Mouse (Mus musculus) myocyte (in vitro differentiated cells): ENCODE results near the gene Scamp1. TPM values are rescaled to one million over a fixed set of nuclear protein-coding genes. Genes with fewer than 3 reads are reported as not detected.
"Not testable (repeated sequence)": the region's sequence is repeated elsewhere in the genome, so short reads cannot be mapped to it uniquely, and the experiment has no call there.

Experiments used
- H3K27me3 ChIP-seq: one replicate; pipeline ENCODE4 v1.6.1; 2011; ENCODE audit not compliant: control insufficient read depth, insufficient read depth, insufficient read length
- H3K36me3 ChIP-seq: one replicate; pipeline ENCODE4 v1.6.1; 2011; ENCODE audit not compliant: control insufficient read depth, insufficient read depth
- H3K4me2 ChIP-seq: one replicate; pipeline ENCODE4 v1.6.1; 2011; ENCODE audit warnings: low read depth, control low read depth
- H3K4me3 ChIP-seq: one replicate; pipeline ENCODE4 v1.5.1; 2011; ENCODE audit warnings: mild to moderate bottlenecking, control low read depth, moderate library complexity
- H3K79me2 ChIP-seq: one replicate; pipeline ENCODE4 v1.6.1; 2011; ENCODE audit not compliant: control insufficient read depth, insufficient read depth
- H3ac ChIP-seq: one replicate; pipeline ENCODE4 v1.6.1; 2011; ENCODE audit not compliant: control insufficient read depth, insufficient read length
- CEBPB ChIP-seq: IDR thresholded peaks from 2 replicates; pipeline ENCODE4 v1.6.1; 2011; ENCODE audit warnings: mild to moderate bottlenecking, moderate library complexity; ENCODE audit not compliant: poor library complexity, insufficient read depth, severe bottlenecking
- E2F4 ChIP-seq: IDR thresholded peaks from one replicate; pipeline ENCODE4 v1.6.1; 2011; ENCODE audit warnings: mild to moderate bottlenecking, control low read depth, moderate library complexity; ENCODE audit not compliant: insufficient read depth
- MAX ChIP-seq: IDR thresholded peaks from one replicate; pipeline ENCODE4 v1.6.1; 2011; ENCODE audit warnings: low read depth, mild to moderate bottlenecking, control low read depth
- MYOD1 ChIP-seq, 3 experiments: IDR thresholded peaks; one replicate each; pipeline ENCODE4 v1.6.1; 2011; ENCODE audit warnings: control low read depth in 2 of 3, low read depth in 2 of 3, mild to moderate bottlenecking in 2 of 3, moderate library complexity in 1 of 3; ENCODE audit not compliant: insufficient read length in 2 of 3, control insufficient read depth in 1 of 3
- MYOG ChIP-seq, 3 experiments: IDR thresholded peaks; one replicate each; pipeline ENCODE4 v1.6.1; 2011; ENCODE audit warnings: control low read depth in 2 of 3, low read depth in 2 of 3, mild to moderate bottlenecking in 2 of 3; ENCODE audit not compliant: insufficient read length in 2 of 3, control insufficient read depth in 1 of 3, insufficient read depth in 1 of 3
- POLR2A ChIP-seq: IDR thresholded peaks from one replicate; pipeline ENCODE4 v1.6.1; 2011; ENCODE audit warnings: low read depth, mild to moderate bottlenecking, control low read depth, moderate library complexity; ENCODE audit not compliant: insufficient read length
- POLR2AphosphoS2 ChIP-seq: IDR thresholded peaks from one replicate; pipeline ENCODE4 v1.6.1; 2011; ENCODE audit warnings: low read depth, control low read depth; ENCODE audit not compliant: insufficient read length
- REST ChIP-seq: IDR thresholded peaks from one replicate; pipeline ENCODE4 v1.6.1; 2011; ENCODE audit warnings: mild to moderate bottlenecking, control low read depth, moderate library complexity; ENCODE audit not compliant: insufficient read depth, insufficient read length
- SRF ChIP-seq: IDR thresholded peaks from one replicate; pipeline ENCODE4 v1.6.1; 2011; ENCODE audit warnings: low read depth; ENCODE audit not compliant: control insufficient read depth, insufficient read length
- TCF12 ChIP-seq: IDR thresholded peaks from one replicate; pipeline ENCODE4 v1.6.1; 2011; ENCODE audit warnings: mild to moderate bottlenecking, control low read depth; ENCODE audit not compliant: poor library complexity, insufficient read depth, severe bottlenecking
- TCF3 ChIP-seq: IDR thresholded peaks from one replicate; pipeline ENCODE4 v1.6.1; 2011; ENCODE audit warnings: low read depth, control low read depth; ENCODE audit not compliant: insufficient read length
- USF1 ChIP-seq: IDR thresholded peaks from one replicate; pipeline ENCODE4 v1.6.1; 2011; ENCODE audit warnings: low read depth, mild to moderate bottlenecking, control low read depth, moderate library complexity
- polyA plus RNA-seq: library from polyadenylated mRNA; unstranded; fragments of >200 nt; fragmentation: generic; extraction: Trizol; gene quantifications from one replicate; pipeline ENCODE4 v1.2.1, GENCODE M21; 2012; ENCODE audit warnings: missing spikeins

Scamp1 gene
- 9.1 TPM for polyA plus RNA-seq

DNA sequence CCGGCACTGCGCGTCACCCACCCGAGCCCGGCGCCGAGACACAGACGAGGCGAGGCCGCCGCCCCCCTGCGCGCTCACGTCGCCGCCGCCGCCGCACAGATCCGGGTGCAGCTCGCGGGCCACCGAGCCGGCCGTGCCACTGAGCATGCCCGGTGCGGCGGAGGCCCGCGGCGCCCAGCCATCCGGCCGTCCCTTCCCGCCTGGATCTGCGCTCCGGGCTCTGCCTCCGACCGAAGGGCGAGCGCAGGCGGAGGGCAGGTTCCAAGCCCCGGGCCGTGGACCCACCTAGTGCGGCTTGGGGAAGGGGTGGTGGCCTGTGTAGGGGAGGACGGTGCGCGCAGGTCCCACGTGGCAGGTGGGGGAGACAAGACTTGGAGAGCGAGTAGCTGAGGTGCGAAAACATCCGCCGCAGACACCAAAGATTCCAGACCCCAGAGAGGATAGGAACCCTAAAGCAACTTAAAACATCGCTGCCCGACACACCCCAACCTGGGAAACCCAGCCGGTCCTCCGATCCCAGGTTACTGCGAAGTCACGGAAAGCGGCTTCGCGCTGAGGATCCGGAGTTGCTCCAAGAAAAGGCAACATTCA, at the start of gene Scamp1:
Gene Scamp1, minus strand, starts transcription at position 577 of the 591 bp plus-strand sequence.
- Histone ChIP-seq H3K27me3 (no peaks in the 10 kb centered on the region), H3K79me2 (no peaks in the 10 kb centered on the region), H3K4me2 (peak within 1 kb of the TSS; percentile 94), H3K4me3 (peak within 1 kb of the TSS; percentile 41), H3K36me3 (no peaks in the 10 kb centered on the region), H3ac (peak within 1 kb of the TSS; percentile 76)
- TF ChIP-seq MYOD1 (IDR thresholded peaks at IDR 0.05; ENCODE audit: control insufficient read depth in 1 of 3, insufficient read length in 2 of 3, low read depth in 2 of 3) = peak in 1 of 3 experiments; percentile 18
- TF ChIP-seq USF1 = no peak
- peak in 2 of 3 experiments; percentile 3 to 45 for TF ChIP-seq MYOG (IDR thresholded peaks at IDR 0.05; ENCODE audit: control insufficient read depth in 1 of 3, insufficient read depth in 1 of 3, insufficient read length in 2 of 3, low read depth in 2 of 3)
- TF ChIP-seq POLR2A = peak; percentile 68
- TF ChIP-seq E2F4 = no peak

DNA sequence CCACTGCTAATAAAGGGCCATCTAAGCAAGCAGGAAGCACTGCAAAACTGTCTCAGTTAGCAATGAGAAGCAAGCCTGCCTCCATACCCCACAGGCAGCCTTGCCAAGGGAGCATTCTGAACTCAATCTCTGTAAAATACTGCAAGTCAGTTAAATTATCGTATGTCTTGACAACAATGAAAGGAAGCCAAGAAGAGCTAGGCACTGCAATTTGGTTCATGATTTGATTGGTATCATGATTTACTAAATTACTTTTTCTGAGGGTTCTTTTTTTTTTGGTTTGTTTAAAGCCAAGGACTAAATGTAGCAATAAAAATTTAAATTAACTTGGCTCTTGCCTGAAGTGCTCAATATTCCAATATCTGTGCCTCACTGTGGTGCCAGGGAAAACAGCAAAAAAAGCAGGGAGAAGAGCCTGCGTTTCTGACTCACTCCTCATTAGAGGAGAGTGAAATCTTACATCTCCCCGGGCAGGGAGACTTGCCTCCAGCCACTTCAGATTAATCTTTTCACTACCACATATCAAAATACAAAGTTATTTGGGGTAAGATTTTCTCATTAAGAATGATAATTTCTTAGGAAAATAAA, 44.8 kb upstream of the Scamp1 start:
- no peak overlapping the region for H3K4me2 ChIP-seq

DNA sequence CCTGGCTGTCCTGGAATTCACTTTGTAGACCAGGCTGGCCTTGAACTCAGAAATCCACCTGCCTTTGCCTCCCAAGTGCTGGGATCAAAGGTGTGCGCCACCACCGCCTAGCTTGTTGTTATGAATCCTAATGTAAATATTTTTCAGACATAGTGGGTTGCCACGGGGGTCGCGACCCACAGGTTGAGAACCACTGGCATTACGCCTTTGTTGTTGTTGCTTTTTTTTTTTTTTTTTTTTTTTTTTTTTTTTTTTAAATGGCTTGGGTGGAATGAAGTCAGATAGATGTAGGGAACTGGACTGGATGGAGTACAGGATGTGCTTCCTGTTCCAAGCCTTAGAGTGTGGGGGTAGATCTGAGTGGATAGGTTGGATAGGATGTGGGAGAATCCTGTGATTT, 43.3 kb upstream of the Scamp1 start:
- not testable (repeated sequence) for H3K27me3 ChIP-seq, H3ac ChIP-seq, H3K4me2 ChIP-seq, H3K36me3 ChIP-seq, H3K4me3 ChIP-seq, H3K79me2 ChIP-seq

More for the DNA sequence above, 44.8 kb upstream of the Scamp1 start:
- Histone ChIP-seq H3K79me2 (no peaks in the 10 kb centered on the region), H3K36me3 (no peaks in the 10 kb centered on the region), H3K4me3 (no peak overlapping the region), H3K27me3 (no peaks in the 10 kb centered on the region), H3ac (no peak overlapping the region)
- TF ChIP-seq USF1 = no peak
- no peak for TF ChIP-seq MYOD1 (IDR thresholded peaks at IDR 0.05; ENCODE audit: control insufficient read depth in 1 of 3, insufficient read length in 2 of 3, low read depth in 2 of 3)
- TF ChIP-seq TCF12 = no peak
- no peak for TF ChIP-seq TCF3
- no peak for TF ChIP-seq CEBPB
- TF ChIP-seq REST = no peak
- TF ChIP-seq POLR2AphosphoS2 = no peak
- TF ChIP-seq MAX = no peak
- no peak for TF ChIP-seq E2F4
- TF ChIP-seq POLR2A = no peak
- no peak for TF ChIP-seq MYOG (IDR thresholded peaks at IDR 0.05; ENCODE audit: control insufficient read depth in 1 of 3, insufficient read depth in 1 of 3, insufficient read length in 2 of 3, low read depth in 2 of 3)
- TF ChIP-seq SRF = no peak

DNA sequence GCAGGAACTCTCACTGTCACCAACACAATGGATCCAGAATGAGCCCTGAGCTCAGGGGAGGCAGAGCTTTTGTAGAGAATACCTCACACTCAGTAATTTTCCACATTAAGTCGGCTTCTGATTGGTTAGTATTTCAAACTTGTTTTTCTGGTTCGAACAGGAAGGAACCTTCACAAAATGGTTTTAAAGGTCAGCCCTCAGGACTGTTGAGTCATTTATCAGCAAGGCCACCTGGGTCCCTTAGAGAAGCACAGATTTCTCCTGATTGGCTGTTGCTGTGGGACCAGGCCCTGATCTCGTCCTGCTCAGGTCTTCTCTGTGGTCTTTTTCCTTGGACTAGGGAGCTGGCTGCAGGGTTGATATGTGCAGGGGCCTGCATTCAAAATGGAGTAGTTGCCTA, 42.4 kb upstream of the Scamp1 start:
- TF ChIP-seq USF1 (no peak), E2F4 (no peak), CEBPB (no peak), SRF (no peak), POLR2A (no peak), MYOD1 (IDR thresholded peaks at IDR 0.05; ENCODE audit: control insufficient read depth in 1 of 3, insufficient read length in 2 of 3, low read depth in 2 of 3) (no peak), MYOG (IDR thresholded peaks at IDR 0.05; ENCODE audit: control insufficient read depth in 1 of 3, insufficient read depth in 1 of 3, insufficient read length in 2 of 3, low read depth in 2 of 3) (no peak), TCF3 (no peak), REST (no peak), POLR2AphosphoS2 (no peak), MAX (no peak), TCF12 (no peak)
- H3ac ChIP-seq = no peak overlapping the region
- H3K36me3 ChIP-seq = no peaks in the 10 kb centered on the region
- no peaks in the 10 kb centered on the region for H3K79me2 ChIP-seq
- H3K27me3 ChIP-seq = no peaks in the 10 kb centered on the region
- H3K4me2 ChIP-seq = no peak overlapping the region
- H3K4me3 ChIP-seq = no peak overlapping the region

DNA sequence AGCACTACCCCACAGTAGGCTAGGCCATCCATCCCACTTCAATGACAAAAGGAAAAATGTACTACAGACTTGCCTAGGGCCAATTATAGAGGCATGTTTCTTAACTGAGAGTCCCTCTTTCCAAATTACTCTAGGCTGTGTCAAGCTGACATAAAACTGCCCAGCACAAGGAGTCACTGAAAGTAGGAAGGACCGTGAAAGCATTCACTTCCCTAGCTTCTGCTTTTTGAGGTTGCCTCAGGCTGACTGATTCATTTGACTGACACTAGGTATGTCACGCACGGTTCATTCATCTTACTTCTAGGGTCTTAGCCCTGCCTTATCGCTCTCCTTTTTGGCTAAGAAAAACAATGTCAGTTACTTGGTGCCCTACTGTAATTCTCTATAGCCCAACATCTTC, 36.8 kb upstream of the Scamp1 start:
- no peaks in the 10 kb centered on the region for H3K27me3 ChIP-seq
- no peaks in the 10 kb centered on the region for H3K36me3 ChIP-seq
- H3K79me2 ChIP-seq = no peaks in the 10 kb centered on the region
- TF ChIP-seq TCF12 (no peak), USF1 (no peak), MYOD1 (IDR thresholded peaks at IDR 0.05; ENCODE audit: control insufficient read depth in 1 of 3, insufficient read length in 2 of 3, low read depth in 2 of 3) (no peak), E2F4 (no peak), MAX (no peak), SRF (no peak), CEBPB (no peak), TCF3 (no peak)
- H3K4me2 ChIP-seq = no peak overlapping the region
- no peak overlapping the region for H3K4me3 ChIP-seq
- H3ac ChIP-seq = no peak overlapping the region
